Mouse (Mus musculus): ENCODE measurements around the gene Fam50b. TPM values are rescaled to one million over a fixed set of nuclear protein-coding genes. Genes with fewer than 3 reads are reported as not detected.

The Fam50b gene
- total and polyA plus RNA-seq, 3 experiments: not detected

GRCm38 (mm10) chr13:34786634-34787033 lies 52.0 kb downstream of the Fam50b start:
- no peaks in the 10 kb centered on the region for H3K4me1 ChIP-seq (ENCODE audit: control insufficient read depth in 1 of 2, insufficient read depth in 2 of 2, low read length in 2 of 2)
- H3K27me3 ChIP-seq (ENCODE audit: control insufficient read depth in 1 of 2, insufficient read depth in 2 of 2, low read length in 2 of 2): no peaks in the 10 kb centered on the region; a peak in 1 of 4 replicates
- H3K79me2 ChIP-seq (ENCODE audit: control insufficient read depth, insufficient read depth, low read length, poor library complexity): no peaks in the 10 kb centered on the region
- H3K36me3 ChIP-seq (ENCODE audit: control insufficient read depth in 1 of 2, insufficient read depth in 2 of 2, low read length in 2 of 2): no peaks in the 10 kb centered on the region
- no peaks in the 10 kb centered on the region for H3K9me3 ChIP-seq (replicated peaks; ENCODE audit: insufficient read depth, low read length)
- H3K4me3 ChIP-seq (ENCODE audit: control insufficient read depth in 1 of 2, insufficient read depth in 1 of 2, low read depth in 2 of 2, low read length in 2 of 2): no peak overlapping the region
- H3K27ac ChIP-seq (ENCODE audit: control insufficient read depth, low read depth, low read length): no peak overlapping the region
- DNase-seq (ENCODE audit: low read depth, low spot score): peak; percentile 39
- H3K9ac ChIP-seq (ENCODE audit: control insufficient read depth, low read depth, low read length, poor library complexity, severe bottlenecking): no peak overlapping the region
- peak in 1 of 2 experiments; percentile 12; a peak in 1 of 4 replicates for TF ChIP-seq EP300 (IDR thresholded peaks at IDR 0.05; ENCODE audit: low read depth in 1 of 2, low read length in 2 of 2)
- no peak for TF ChIP-seq NRF1 (IDR thresholded peaks at IDR 0.05; ENCODE audit: insufficient read depth, low read depth, low read length, poor library complexity, severe bottlenecking)
- TF ChIP-seq JUND (IDR thresholded peaks at IDR 0.05; ENCODE audit: low read depth, low read length): no peak
- TF ChIP-seq E2F4 (IDR thresholded peaks at IDR 0.05; ENCODE audit: borderline replicate concordance, low read depth, low read length): no peak
- peak; percentile 51; the same call in 1 of the 2 replicates for TF ChIP-seq TAL1 (IDR thresholded peaks at IDR 0.05; ENCODE audit: low read length)
- TF ChIP-seq NELFE (IDR thresholded peaks at IDR 0.05; ENCODE audit: low read depth, low read length): no peak
- no peak for TF ChIP-seq RAD21 (IDR thresholded peaks at IDR 0.05; ENCODE audit: low read depth, low read length)

- Histone ChIP-seq H3K4me1 (ENCODE audit: control insufficient read depth in 1 of 2, insufficient read depth in 2 of 2, low read length in 2 of 2) (no peaks in the 10 kb centered on the region), H3K27me3 (ENCODE audit: control insufficient read depth in 1 of 2, insufficient read depth in 2 of 2, low read length in 2 of 2) (no peaks in the 10 kb centered on the region; a peak in 1 of 4 replicates), H3K79me2 (ENCODE audit: control insufficient read depth, insufficient read depth, low read length, poor library complexity) (no peaks in the 10 kb centered on the region), H3K36me3 (ENCODE audit: control insufficient read depth in 1 of 2, insufficient read depth in 2 of 2, low read length in 2 of 2) (no peaks in the 10 kb centered on the region), H3K27ac (ENCODE audit: control insufficient read depth, low read depth, low read length) (no peak overlapping the region), H3K4me3 (ENCODE audit: control insufficient read depth in 1 of 2, insufficient read depth in 1 of 2, low read depth in 2 of 2, low read length in 2 of 2) (no peak overlapping the region), H3K9ac (ENCODE audit: control insufficient read depth, low read depth, low read length, poor library complexity, severe bottlenecking) (no peak overlapping the region), H3K9me3 (replicated peaks; ENCODE audit: insufficient read depth, low read length) (no peaks in the 10 kb centered on the region)
- TF ChIP-seq RAD21 (IDR thresholded peaks at IDR 0.05; ENCODE audit: low read depth, low read length) (no peak), MXI1 (IDR thresholded peaks at IDR 0.05; ENCODE audit: low read depth, low read length) (no peak)
- no peak for DNase-seq (ENCODE audit: low read depth, low spot score)
These were observed 52.9 kb downstream of the Fam50b start for GRCm38 (mm10) chr13:34787546-34787945.

GRCm38 (mm10) chr13:34789176-34789818 lies 54.6 kb downstream of the Fam50b start:
- Histone ChIP-seq H3K9me3 (replicated peaks; ENCODE audit: insufficient read depth, low read length) (no peaks in the 10 kb centered on the region), H3K4me3 (ENCODE audit: control insufficient read depth in 1 of 2, insufficient read depth in 1 of 2, low read depth in 2 of 2, low read length in 2 of 2) (no peak overlapping the region)
- no peak for DNase-seq (ENCODE audit: low read depth, low spot score)

More at GRCm38 (mm10) chr13:34789176-34789818, 54.6 kb downstream of the Fam50b start:
- Histone ChIP-seq H3K27me3 (ENCODE audit: control insufficient read depth in 1 of 2, insufficient read depth in 2 of 2, low read length in 2 of 2) (no peaks in the 10 kb centered on the region; a peak in 1 of 4 replicates), H3K79me2 (ENCODE audit: control insufficient read depth, insufficient read depth, low read length, poor library complexity) (no peaks in the 10 kb centered on the region), H3K9ac (ENCODE audit: control insufficient read depth, low read depth, low read length, poor library complexity, severe bottlenecking) (no peak overlapping the region), H3K4me1 (ENCODE audit: control insufficient read depth in 1 of 2, insufficient read depth in 2 of 2, low read length in 2 of 2) (no peaks in the 10 kb centered on the region), H3K36me3 (ENCODE audit: control insufficient read depth in 1 of 2, insufficient read depth in 2 of 2, low read length in 2 of 2) (no peaks in the 10 kb centered on the region), H3K27ac (ENCODE audit: control insufficient read depth, low read depth, low read length) (no peak overlapping the region)
- TF ChIP-seq KAT2A (conservative IDR thresholded peaks at IDR 0.05; ENCODE audit: low read depth, low read length) (no peak), NELFE (IDR thresholded peaks at IDR 0.05; ENCODE audit: low read depth, low read length) (no peak), ZKSCAN1 (IDR thresholded peaks at IDR 0.05; ENCODE audit: low read depth, low read length) (no peak), MAZ (IDR thresholded peaks at IDR 0.05; ENCODE audit: low read depth, low read length) (no peak), USF1 (IDR thresholded peaks at IDR 0.05; ENCODE audit: low read depth, low read length) (no peak), USF2 (IDR thresholded peaks at IDR 0.05; ENCODE audit: borderline replicate concordance in 1 of 2, insufficient read depth in 1 of 2, low read depth in 1 of 2, low read length in 2 of 2) (no peak), SIN3A (IDR thresholded peaks at IDR 0.05; ENCODE audit: low read length) (no peak)

Data from MEL (cell line).